Mouse (Mus musculus) kidney, postnatal 36 days (tissue): ENCODE measurements around the gene Tns4.
A peak's percentile ranks its signal among the peaks of the same experiment; 100 is the strongest.

Experiments
- DNase-seq, 2 experiments: peaks; one replicate each; pipeline ENCODE4 v3.0.0; 2021 to 2022; ENCODE audit warnings: mixed read lengths in 2 of 2

The Tns4 gene

DNA sequence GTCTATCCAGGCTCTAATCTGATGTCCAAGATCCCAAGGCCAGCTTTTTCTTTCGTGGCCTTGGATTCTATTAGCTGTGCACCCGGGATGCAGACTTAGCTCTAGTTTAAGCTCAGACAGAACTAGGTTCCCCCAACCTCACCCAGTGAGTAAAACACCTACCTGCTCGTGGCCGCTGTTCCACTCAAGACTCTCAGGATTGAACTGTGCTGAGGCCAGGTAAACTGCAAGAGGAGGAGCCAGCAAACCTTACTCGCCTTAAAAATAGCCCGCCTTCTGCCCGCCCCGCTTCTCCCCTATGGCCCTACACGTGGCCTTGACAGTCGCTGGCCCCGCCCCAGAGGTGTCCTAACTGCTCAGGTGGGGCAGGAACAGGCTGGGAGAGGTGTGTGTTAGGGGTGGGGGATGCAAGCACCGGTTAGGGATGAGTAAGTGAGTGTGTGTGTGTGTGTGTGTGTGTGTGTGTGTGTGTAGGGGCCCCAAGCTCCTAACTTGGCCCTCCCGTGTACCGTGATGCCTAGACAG lies at the start of gene Tns4:
Gene Tns4, minus strand, starts transcription at position 230 of the 525 bp plus-strand sequence.
- no peak for DNase-seq

DNA sequence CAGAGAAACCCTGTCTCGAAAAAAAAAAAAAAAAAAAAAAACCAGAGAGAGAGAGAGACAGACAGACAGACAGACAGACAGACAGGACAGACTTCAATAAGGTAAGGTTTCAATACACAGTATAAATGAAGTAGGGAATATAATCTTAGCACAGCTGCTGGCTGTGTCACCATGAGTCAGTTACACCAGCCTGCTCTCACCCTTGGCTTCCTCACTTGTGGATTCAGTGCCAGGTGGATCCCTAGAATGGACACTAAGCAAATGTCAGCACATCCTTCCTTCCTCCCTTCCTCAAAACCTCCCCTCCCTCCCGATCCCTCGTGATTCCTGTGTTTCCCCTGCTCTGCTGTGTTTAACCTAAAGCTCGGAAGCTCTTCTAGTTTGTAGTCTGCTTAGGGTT lies 48.3 kb upstream of the Tns4 start:
- no peak for DNase-seq

DNA sequence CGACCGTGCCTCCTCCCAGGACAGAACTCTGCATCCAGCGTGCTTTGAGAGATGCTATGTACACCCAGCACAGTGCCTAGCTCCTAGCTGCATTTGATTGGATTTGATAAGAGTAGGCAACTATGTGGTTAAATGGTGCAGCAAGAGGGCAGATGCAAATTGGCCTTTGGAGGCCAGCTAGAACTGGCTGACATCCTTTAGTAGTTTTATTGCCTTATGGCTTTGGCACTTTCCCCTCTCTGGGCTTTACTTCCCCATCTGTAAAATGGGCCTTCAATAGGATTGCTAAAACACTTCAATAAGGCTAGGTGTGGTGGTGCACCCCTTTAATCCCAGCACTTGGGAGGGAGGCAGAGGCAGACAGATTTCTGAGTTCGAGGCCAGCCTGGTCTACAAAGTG lies 47.9 kb upstream of the Tns4 start:
- DNase-seq = no peak

DNA sequence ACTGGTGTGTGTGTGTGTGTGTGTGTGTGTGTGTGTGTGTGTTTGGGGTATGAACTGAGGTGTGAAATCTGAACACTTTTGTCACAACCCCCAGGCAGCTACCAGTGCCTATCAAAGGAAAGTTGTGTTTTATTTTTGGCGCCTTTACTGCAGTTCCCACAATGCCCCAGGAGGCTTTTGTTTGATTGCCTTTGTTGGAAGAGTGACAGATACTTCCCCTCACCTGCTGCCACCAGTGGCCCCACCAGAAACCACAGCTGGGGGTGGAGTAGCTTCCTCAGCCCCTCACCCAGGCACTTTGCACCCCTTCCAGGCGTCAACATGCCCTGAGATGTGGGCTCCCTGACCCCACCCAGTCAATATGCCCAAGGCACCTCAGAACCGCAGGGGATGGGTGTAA lies 47.3 kb upstream of the Tns4 start:
- DNase-seq = no peak

DNA sequence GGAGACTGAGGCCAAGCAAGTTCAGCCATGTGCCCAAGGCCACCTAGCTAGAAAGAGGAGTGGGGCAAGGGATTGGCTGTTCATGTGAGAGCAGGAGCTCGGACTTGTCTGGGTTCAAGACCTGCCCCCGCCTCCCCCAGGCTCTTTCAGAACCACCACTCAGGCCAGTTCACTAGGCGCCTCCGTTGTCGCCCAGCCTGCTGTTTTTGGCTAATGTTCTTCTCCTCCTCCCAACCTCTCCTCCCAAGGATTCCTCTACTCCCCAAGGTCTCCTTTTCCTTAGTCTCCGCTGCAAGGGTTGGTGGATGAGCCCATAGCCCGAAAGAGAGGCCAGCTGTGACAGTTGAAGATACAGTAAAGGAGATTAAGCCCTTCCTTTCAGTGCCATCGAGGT lies 45.9 kb upstream of the Tns4 start:
- no peak for DNase-seq

DNA sequence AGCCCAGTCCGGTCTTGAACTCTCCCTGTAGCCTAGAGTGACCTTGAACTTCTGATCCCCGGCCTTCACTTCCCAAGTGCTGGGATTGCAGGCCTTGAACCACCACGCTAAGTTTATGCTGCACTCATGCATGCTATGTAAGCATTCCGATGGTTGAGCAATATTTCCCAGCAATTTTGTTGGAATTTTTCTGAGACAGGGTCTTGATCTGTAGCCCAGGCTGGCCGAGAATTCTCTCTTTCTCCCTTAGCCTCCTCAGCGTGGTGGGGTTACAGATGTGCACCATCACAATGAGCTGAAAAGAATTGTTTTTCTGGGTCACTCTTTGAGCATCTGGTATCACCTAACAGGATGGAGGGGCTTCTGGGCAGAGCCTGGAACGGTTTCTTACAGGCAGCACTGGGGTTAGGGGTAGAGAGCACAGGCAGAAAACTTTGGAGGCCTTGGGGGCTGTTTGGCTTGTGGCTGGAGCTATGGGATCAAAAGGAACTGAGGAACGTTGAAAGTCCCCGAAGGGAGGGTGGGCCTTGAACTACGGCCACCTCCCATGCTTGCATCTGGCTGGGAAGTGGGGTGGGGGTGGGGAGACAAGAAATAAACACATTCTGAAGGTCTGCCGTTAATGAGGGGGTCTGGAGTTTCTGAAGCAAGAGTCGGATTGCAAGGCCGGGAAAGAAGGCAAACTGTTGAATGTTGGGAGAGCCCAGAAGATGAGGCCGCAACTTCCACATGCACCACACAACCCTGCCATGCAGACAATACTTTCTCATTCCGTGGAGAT lies 45.4 kb upstream of the Tns4 start:
- DNase-seq = no peak

DNA sequence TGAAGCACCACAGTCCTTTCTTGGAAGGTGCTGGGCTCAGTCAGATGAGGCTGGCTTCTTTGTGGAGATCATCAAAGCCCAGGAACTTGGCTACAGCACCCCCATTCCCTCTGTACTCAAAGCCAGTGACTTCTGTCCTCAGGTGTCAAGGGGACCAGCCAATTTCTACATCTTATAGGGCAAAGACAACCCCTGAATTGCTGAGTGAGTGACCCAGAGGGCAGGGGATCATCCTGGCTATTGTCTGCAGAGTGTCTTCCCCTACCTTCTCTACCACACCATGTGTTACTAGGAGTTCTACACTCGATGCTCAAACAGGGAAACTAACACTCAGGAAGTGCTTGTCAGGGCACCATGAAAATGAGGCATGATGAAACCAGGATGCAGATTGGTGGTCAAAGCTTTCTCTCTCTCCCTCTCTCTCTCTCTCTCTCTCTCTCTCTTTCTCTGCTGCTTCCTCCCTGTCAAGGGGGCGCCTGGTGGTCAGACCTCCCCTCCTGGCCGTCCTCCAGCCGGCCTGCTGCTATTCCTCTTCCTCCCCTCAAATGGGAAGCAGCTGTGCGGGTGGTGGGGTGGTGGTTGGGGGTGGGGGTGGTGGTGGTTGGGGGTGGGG lies 44.3 kb upstream of the Tns4 start:
- no peak for DNase-seq

DNA sequence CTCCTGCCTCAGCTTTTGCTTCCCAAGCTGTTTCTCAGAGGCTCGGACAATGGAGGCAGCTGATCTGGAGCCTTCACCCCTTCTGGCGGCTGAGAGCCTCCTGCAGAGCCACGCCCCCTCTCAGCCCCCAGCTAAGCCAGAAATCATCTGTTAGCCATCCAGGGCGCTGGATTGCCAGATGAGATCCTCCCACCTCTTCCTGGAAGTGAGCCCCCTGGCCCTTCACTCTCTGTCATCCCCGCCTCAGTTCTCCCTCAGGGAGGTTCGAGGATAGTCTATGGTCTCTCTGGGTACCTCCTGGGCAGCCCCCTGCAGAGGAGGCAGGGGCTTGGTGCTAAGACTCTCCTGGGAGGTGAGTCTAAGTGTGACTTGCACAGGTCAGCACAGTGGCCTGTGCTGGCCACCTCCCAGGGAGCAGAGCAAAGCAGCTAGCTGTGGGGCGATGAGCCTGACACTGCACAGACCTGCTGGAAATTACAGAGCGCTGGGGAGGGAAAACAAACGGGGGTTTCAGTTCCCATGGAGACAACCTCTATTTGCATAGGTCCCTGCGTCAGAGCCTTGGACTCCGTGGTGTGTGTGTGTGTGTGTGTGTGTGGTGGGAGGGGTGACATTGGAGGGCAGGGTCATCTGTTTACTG lies 43.1 kb upstream of the Tns4 start:
- DNase-seq = no peak

DNA sequence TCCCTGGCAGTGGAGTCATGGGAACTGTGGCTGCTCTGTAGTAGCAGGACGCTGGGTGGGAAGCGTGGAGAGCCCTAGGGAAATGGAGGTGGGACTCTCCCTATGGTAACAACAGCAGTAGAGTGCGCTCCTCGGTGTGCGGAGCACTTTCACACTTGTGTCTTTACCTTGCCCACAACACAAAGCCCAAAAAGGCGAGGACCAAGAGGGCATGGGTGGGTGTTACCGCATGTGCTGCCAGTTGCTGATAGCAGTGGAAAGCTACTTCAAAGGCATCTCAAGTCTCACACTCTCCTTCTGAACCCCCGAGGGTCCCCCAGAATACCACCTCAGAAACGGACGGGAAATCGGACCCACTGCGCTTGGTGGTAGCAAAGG lies 42.3 kb upstream of the Tns4 start:
- no peak for DNase-seq

DNA sequence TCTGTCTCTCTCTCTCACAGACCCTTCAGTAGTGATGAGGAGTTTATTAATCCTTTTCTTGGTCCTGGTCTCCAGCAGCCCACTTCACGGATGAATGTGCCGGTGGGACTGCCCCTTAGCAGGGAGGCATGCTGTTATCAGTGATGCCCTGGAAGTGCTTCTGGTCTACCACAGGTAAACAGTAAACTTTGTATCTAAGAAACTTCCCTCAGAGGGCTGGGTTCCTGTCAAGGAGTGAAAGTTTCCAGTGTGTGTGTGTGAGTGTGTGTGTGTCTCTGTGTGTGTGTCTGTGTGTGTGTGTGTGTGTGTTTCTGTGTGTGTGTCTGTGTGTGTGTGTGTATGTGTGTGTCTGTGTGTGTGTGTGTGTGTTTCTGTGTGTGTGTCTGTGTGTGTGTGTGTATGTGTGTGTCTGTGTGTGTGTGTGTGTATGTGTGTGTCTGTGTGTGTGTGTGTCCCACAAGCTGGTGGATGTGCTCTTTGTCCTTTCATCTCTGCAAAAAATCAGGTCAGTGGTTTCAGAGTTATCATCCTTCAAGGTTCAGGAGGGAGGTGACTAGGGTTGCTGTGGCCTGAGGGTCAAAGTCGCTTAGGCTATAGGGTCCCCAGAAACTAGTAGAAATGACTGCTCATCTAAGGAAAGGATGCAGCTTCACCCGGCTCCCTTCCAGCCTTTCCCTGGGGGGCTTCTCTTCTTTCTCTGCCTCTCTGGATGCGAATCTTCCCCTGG lies 41.8 kb upstream of the Tns4 start:
- no peak for DNase-seq

DNA sequence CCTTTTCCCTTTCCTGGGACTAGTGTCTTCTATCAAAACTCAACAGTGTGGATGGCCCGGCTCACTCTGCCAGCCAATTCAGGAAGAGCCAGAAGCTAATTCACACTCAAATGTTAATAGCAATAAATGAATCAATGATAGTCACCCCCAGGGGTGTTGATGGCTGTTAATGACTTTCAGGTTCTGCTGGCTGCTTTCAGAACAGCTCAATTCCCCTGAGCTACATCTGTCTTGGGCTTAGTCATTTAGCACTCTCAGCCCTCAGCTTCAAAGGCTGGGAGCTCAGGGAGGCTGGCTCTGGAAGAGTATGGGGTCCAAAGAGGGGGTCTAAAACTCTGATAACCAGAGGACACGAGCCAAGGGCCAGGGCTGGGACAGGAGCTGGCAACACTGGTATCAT lies 40.2 kb upstream of the Tns4 start:
- DNase-seq = no peak

DNA sequence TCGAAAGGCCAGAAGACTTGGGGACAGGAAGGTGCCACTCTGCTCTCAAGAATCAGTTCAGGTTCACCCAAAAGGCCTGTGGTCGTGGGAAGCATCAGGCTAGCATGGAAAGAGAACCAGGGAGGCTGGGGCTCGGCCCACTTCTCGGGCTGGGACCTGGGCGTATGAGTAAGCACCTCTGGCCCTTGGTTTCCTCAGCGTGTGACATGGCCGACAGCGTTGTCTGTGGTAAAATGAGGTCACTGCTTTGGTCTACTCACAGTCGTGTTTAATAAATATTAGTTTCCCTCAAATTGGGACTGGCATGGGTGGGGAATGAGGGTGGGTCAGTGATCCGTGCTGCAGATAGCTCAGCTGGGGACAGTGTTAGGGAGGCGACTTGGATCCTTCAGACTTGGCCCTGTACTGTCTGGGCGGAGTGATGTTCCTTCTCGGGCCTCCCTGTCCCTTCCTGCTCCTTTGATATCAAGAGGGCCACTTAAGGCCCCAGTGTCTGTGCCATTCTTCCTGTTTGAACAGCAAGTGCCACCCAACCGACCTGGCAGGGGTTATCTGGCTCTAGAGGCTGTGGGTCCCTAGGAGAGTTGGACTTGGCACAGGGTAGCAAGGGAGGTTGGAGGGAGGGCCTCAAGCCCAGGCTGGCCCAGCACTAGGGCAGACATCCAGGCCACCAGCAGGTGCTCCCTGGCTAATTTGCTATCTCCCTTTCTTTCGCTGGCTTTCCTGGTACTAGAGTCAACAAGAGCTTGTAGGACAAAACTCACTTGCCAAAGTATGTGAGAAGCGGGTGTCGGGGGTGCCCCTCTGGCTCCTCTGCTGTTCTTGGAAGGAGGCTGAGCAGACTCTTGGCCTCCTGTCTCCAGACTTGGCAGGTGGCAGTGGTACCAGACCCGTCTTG lies 38.9 kb upstream of the Tns4 start:
- no peak for DNase-seq

DNA sequence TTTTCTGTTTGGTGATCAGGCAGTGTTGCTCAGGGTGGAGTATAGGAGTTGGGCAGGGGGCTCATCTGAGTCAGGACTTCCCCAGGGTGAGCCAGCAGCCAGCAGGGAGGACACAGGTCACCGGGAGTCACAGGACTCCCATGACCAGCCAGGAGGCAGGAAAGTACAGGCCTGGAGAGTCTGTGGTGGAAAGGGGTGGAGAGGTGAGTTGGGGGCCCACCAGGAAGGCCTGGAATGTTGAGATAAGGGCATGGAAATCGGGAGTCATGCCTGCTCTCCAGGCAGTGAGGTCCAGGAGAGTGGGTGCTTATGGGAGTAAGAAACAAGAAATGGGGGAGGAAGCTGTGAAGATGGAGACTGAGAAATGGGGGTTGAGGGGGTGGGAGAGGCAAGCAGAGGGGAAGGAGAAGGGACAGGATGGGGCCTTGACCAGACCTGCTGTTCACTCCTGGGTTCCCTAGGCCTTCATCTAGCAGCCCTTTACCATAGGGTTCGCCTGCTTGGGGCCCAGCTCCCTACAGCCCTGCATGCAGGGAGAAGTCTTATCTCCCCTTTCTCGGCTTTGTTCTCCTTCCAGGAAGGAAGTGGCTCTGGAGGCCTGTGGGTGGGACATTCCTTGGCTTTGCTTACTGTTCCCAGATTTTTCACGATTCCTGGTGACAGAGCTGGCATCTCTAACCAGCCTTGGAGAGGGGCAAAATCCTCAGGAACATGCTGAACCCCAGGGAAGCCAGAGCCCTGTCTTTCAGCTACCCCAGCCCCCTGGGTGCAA lies 37.6 kb upstream of the Tns4 start:
- peak; percentile 39 to 52 for DNase-seq

DNA sequence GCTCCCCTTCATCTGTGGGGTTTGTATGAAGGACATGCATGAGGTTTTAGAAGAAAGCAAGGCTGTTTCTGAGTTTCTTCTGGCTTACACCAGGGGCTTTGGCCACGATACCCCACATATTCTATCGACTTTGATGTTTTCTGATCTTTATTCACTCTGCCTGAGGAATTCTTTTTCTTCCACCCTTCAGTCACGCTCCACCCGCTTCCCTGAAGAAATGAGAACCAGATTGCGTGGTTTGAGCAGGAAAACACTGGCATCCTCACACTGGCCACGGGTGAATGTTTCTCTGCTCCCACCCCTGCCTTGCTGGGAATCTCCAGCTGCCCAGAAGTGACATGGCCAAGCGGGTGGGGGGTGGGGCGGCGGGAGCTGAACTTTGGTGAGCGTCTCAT lies 35.5 kb upstream of the Tns4 start:
- DNase-seq = no peak

DNA sequence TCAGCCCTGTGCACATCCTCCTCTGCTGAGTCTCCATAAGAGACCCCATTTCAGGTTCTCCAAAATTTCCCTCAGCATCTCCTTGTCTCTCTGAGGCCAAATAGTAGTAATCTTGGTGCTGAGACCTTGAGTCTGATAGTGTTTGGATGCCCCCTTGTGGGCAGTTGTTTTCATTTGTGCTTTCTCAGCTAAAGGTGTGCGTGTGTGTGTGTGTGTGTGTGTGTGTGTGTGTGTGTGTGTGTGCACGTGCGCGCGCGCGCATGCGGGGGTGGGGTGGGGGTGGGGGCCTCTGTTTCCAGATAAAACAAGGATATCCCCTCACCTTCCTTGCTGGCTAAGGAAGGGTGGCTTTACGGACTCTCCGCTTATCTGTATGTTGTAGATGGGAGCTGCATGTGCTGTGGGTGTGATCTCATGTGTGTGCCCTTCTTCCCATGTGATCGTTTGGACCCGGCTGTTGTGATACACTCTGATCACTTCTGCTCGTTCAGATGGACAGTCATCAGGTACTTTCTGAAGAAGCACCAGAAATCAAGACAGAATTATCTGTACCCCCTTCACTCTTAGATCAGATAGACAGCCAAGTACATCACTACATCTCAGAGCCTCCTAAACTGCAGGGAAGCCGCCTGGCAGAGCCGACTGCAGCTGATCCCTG lies 35.0 kb upstream of the Tns4 start:
- DNase-seq = peak; percentile 69 to 86

DNA sequence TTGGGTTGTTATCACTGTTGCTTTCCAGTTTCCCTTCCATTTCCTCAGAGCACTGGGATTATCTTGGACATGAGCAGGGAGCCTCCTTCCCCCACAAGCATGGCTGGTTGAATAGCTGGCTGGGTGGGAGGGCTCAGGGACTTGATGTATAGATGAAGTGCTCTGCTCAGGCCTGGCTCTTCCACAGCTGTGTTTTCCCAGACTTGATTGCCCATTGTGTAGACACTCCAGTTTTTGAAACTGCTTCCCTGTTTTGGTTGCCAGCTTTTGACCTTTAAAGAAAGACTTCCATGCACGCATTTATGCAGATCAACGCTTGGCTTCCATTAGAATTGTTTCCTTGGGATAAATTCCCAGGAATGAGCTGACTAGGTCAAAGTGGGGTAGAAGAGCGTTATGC lies 33.6 kb upstream of the Tns4 start:
- DNase-seq = no peak

DNA sequence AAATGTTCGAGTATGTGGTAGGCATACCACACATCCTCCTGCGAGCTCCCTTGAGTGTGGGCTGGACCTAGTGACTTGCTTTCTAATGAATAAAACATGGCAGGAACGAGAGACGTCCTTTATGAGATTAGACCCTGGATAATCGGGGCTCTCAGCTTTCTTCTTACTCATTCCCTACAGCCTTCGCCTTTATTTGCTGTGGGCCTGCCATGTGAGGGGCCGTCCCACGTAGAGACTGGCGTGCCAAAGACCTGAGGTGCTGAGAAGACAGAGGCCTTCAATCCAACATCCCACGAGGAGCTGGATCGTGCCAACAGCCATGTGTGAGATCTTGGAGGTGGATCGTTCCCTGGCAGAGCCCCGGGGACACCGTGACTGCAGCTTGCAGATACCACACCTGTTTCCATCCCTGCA lies 32.1 kb upstream of the Tns4 start:
- no peak for DNase-seq

DNA sequence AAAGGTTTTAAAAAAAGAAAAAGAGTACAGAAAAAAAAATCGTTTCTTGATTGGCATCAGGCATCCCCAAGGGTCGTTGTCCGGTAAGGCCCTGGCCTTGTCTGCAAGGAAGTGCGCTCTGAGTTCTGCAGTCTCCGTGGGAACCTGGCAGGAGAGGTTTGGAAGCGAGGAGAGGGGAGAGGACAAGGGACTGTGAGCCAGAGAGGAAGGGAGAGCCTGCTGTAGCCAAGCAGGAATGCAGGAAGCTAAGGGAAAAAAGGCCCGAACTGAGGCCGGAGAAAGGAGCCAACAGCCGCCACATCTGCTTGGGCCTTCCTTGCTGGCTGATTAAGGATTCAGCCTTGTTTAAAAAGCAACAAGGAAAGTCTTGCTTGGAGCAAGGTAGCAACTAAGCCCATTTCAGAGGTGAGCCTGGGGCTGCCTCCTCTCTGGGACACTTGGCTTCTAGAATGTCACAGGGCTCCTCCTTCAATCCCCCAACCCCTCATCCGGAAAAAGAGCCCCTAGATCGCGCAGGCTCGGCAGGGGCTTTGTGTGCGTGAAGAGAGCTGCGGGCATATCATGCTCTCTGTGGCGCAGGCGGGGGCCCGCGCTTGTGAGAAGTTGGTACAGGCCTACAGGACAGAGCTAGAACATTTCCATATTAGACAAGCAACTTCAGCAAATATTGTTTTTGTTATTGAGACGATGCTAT lies 31.6 kb upstream of the Tns4 start:
- peak in 1 of 2 experiments; percentile 30 for DNase-seq

DNA sequence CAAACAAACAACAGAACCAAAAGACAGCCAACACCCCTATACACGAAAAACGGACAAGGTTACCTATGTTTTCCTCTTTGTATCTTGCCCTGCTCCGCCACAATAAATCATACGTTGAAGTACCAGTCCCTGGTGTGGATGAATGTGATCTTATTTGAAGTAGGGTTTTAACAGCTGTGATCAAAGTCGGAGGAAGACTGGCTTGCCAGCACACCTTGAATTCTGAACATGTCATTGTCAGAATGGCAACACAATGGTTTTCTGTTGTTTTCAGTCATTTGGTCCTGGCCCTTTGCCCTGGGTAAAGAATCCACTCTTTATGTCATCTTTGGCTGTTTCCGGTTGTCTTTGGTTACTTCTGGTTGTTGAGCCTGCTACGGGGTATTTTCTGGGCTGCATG lies 29.9 kb upstream of the Tns4 start:
- DNase-seq = no peak

DNA sequence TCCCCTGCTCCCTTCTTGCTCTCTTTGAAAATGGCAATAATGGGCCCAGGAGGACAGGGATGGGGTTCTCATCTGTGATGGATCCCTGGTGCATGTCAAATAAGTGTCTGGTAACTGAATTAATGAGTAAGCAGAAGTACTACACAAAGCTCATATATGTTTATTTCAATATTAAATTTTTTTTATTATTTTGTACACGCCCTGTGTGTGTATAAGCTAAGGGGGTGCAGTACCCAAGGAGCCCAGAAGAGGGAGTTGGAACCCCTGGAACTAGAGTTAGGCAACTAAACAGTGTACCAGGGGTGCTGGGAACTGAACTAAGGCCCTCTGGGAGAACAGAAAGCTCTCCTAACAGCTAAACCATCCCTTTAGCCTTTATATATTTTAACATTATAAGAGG lies 29.3 kb upstream of the Tns4 start:
- DNase-seq = no peak
